Mouse (Mus musculus) bone marrow, adult 2 months (tissue): ENCODE measurements around the gene A830031A19Rik. TPM values are rescaled to one million over a fixed set of nuclear protein-coding genes. Genes with fewer than 3 reads are reported as not detected.

Experiments used
- H3K27ac ChIP-seq: fragments of 200-500 bp; 2 replicates; pipeline ENCODE4 v1.5.1; 2012; ENCODE audit warnings: low read depth, mild to moderate bottlenecking, control low read depth, inconsistent platforms, low read length; ENCODE audit not compliant: control insufficient read depth, poor library complexity, insufficient read depth
- H3K4me1 ChIP-seq: fragments of 200-500 bp; 2 replicates; pipeline ENCODE4 v1.6.1; 2011; ENCODE audit warnings: low read length; ENCODE audit not compliant: control insufficient read depth, insufficient read depth
- H3K4me3 ChIP-seq: fragments of 200-500 bp; replicated peaks from 2 replicates; pipeline ENCODE3; 2011; ENCODE audit warnings: mild to moderate bottlenecking, low read depth, low read length, control low read depth; ENCODE audit not compliant: control insufficient read depth
- CTCF ChIP-seq: fragments of 200-500 bp; IDR thresholded peaks from 2 replicates; pipeline ENCODE4 v1.5.1; 2011; ENCODE audit warnings: low read length, control low read depth; ENCODE audit not compliant: control insufficient read depth, insufficient read depth
- POLR2A ChIP-seq: fragments of 200-500 bp; IDR thresholded peaks from 2 replicates; pipeline ENCODE4 v1.6.1; 2011; ENCODE audit warnings: low read depth, mild to moderate bottlenecking, control low read depth, low read length, borderline replicate concordance; ENCODE audit not compliant: control insufficient read depth
- WGBS: fragments of 180-500 bp; shearing (Covaris S2); methylation state at CpG from one replicate; pipeline ENCODE4 v1.1.7; 2018; 5-methylcytosine and 5-hydroxymethylcytosine counted together
- polyA plus RNA-seq: library from polyadenylated mRNA; stranded (reverse); fragments of >200 nt; gene quantifications from 2 replicates; pipeline ENCODE4 v1.2.4, GENCODE M21; 2011; ENCODE audit warnings: low replicate concordance; ENCODE audit not compliant: missing spikeins, insufficient read depth, insufficient read length

A830031A19Rik gene
- polyA plus RNA-seq, 1 experiment: not detected

- Histone ChIP-seq H3K4me3 (no peak overlapping the region), H3K4me1 (peaks cover 10% of the 10 kb centered on the region), H3K27ac (no peak overlapping the region)
- TF ChIP-seq CTCF (no peak), POLR2A (no peak)
- WGBS: 35% methylated on average over 7 of the region's 7 CpGs
These were observed 25.0 kb upstream of the A830031A19Rik start for GRCm38 (mm10) chr11:24099886-24100293.

- peaks cover 10% of the 10 kb centered on the region for H3K4me1 ChIP-seq
- no peak overlapping the region for H3K27ac ChIP-seq
These were observed 24.4 kb upstream of the A830031A19Rik start for GRCm38 (mm10) chr11:24099215-24099614.

GRCm38 (mm10) chr11:24098662-24099061 is 23.8 kb upstream of the A830031A19Rik start:
- 46% methylated on average over 3 of the region's 3 CpGs for WGBS
- no peak for TF ChIP-seq CTCF
- no peak for TF ChIP-seq POLR2A
- Histone ChIP-seq H3K4me3 (no peak overlapping the region), H3K27ac (no peak overlapping the region), H3K4me1 (peaks cover 10% of the 10 kb centered on the region)

More at GRCm38 (mm10) chr11:24099215-24099614, 24.4 kb upstream of the A830031A19Rik start:
- no peak for TF ChIP-seq POLR2A
- no peak for TF ChIP-seq CTCF
- 31% methylated on average over 10 of the region's 10 CpGs for WGBS
- H3K4me3 ChIP-seq: no peak overlapping the region

GRCm38 (mm10) chr11:24098069-24098468 is 23.2 kb upstream of the A830031A19Rik start:
- H3K27ac ChIP-seq: no peak overlapping the region
- TF ChIP-seq CTCF: no peak
- TF ChIP-seq POLR2A: no peak
- WGBS: 67% methylated on average over 5 of the region's 5 CpGs
- no peak overlapping the region for H3K4me3 ChIP-seq
- H3K4me1 ChIP-seq: peaks cover 10% of the 10 kb centered on the region

GRCm38 (mm10) chr11:24097026-24097425 is 22.2 kb upstream of the A830031A19Rik start:
- H3K4me1 ChIP-seq: peaks cover 7% of the 10 kb centered on the region
- 66% methylated on average over 6 of the region's 6 CpGs for WGBS
- no peak overlapping the region for H3K27ac ChIP-seq
- TF ChIP-seq POLR2A (no peak), CTCF (no peak)
- no peak overlapping the region for H3K4me3 ChIP-seq

DNA sequence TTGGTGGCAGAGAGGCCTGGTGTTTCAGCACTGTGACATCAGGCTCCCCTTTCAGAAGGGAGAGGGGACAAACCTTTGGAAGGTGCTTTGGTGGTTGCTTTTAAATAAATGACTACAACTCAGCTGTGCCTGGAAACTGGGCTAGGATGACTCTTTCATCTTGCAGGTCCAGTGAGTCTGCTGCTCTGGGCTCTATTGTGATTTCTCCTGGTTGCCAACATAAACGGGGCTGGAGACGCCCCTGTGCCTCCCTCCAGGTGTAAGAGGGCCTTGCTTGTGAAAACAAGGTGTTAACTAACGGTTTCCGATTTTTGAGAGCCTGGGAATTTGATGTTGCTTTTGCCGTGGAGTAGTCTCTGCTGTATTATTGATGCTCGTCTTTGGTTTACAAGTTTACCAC is 21.6 kb upstream of the A830031A19Rik start:
- Histone ChIP-seq H3K27ac (no peak overlapping the region), H3K4me1 (peaks cover 4% of the 10 kb centered on the region), H3K4me3 (no peak overlapping the region)
- TF ChIP-seq POLR2A (no peak), CTCF (no peak)
- WGBS: 73% methylated on average over 6 of the region's 6 CpGs

- peaks cover 4% of the 10 kb centered on the region; the same call in 1 of the 2 replicates for H3K4me1 ChIP-seq
- TF ChIP-seq CTCF: no peak
- no peak for TF ChIP-seq POLR2A
- 85% methylated on average over 7 of the region's 7 CpGs for WGBS
- no peak overlapping the region for H3K4me3 ChIP-seq
- H3K27ac ChIP-seq: no peak overlapping the region
These were observed 21.0 kb upstream of the A830031A19Rik start for GRCm38 (mm10) chr11:24095656-24096353.

DNA sequence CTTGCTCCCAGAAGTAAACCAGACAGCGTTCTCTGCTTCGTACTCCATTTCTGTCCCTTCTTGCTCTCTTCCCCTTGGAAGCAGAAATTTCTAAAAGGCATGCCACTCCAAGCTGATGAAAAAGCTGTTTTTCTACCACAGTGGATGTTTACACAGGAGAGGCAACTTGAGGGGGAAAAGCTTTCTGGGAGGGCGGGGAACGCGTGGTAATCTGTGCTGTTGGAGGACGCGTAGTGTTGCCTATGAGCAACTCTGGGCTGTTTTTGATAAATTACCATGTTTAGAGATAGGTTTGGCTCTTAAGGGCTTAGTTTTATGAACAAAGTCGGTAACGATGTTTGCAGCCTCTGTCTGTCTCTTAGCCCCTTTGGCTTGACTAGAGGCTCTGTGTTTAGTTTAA is 20.4 kb upstream of the A830031A19Rik start:
- Histone ChIP-seq H3K27ac (no peak overlapping the region), H3K4me1 (peaks cover 4% of the 10 kb centered on the region; the same call in 1 of the 2 replicates), H3K4me3 (no peak overlapping the region)
- no peak for TF ChIP-seq POLR2A
- no peak for TF ChIP-seq CTCF
- 68% methylated on average over 9 of the region's 9 CpGs for WGBS

- Histone ChIP-seq H3K4me1 (peaks cover 3% of the 10 kb centered on the region; the same call in 1 of the 2 replicates), H3K4me3 (no peak overlapping the region), H3K27ac (no peak overlapping the region)
- WGBS: 61% methylated on average over 5 of the region's 5 CpGs
- TF ChIP-seq CTCF (0 out of 2 replicates have a peak, but pooled peaks have one; percentile 22), POLR2A (no peak)
These were observed 19.2 kb upstream of the A830031A19Rik start for GRCm38 (mm10) chr11:24094086-24094487.
